Mouse (Mus musculus) CH12.LX (cell line): ENCODE data around the gene Bid. TPM values are rescaled to one million over a fixed set of nuclear protein-coding genes. Genes with fewer than 3 reads are reported as not detected.

Source experiments
- DNase-seq: peaks from one replicate; pipeline ENCODE4 v3.0.0-alpha.2; 2013; ENCODE audit errors: extremely low read depth
- H3K27ac ChIP-seq: 2 replicates; pipeline ENCODE4 v1.5.1; 2012; ENCODE audit warnings: low read depth, mild to moderate bottlenecking, control low read depth, moderate library complexity; ENCODE audit not compliant: insufficient read depth
- H3K27me3 ChIP-seq: replicated peaks from 2 replicates; pipeline ENCODE3; 2012; ENCODE audit warnings: inconsistent platforms
- H3K36me3 ChIP-seq, 2 experiments: replicated peaks in 1 of 2; 2 replicates each; pipeline versions ENCODE3 to v1.6.1; 2012; ENCODE audit warnings: inconsistent platforms in 1 of 2, low read length in 1 of 2, mild to moderate bottlenecking in 1 of 2, mixed read lengths in 1 of 2, moderate library complexity in 1 of 2; ENCODE audit not compliant: control insufficient read depth in 1 of 2, insufficient read depth in 1 of 2
- H3K4me1 ChIP-seq, 2 experiments: 2 replicates each; pipeline ENCODE4 v1.6.1; 2012; ENCODE audit warnings: inconsistent platforms in 1 of 2, moderate library complexity in 1 of 2; ENCODE audit not compliant: insufficient read depth in 2 of 2, control insufficient read depth in 1 of 2
- H3K4me2 ChIP-seq: 2 replicates; pipeline ENCODE4 v1.6.1; 2012; ENCODE audit warnings: low read depth, mild to moderate bottlenecking, control low read depth; ENCODE audit not compliant: poor library complexity, insufficient read depth, severe bottlenecking
- H3K4me3 ChIP-seq, 3 experiments: fragments of 150-350 bp in 1 of 3; sonication (generic) in 1 of 3; replicated peaks in 1 of 3; 2 replicates each; pipeline versions ENCODE3 to v1.5.1; 2011 to 2012; ENCODE audit warnings: low read depth in 2 of 3, low read length in 2 of 3, mild to moderate bottlenecking in 2 of 3, moderate library complexity in 2 of 3, control low read depth in 1 of 3, improper control_type of control experiment in 1 of 3, inconsistent platforms in 1 of 3, mixed read lengths in 1 of 3; ENCODE audit not compliant: poor library complexity in 1 of 3
- H3K79me2 ChIP-seq: replicated peaks from 2 replicates; pipeline ENCODE4 v1.6.1; 2012; ENCODE audit warnings: mild to moderate bottlenecking, moderate library complexity; ENCODE audit not compliant: control insufficient read depth, poor library complexity, insufficient read depth, severe bottlenecking; ENCODE audit errors: extremely low read depth
- H3K9ac ChIP-seq: 2 replicates; pipeline ENCODE4 v1.6.1; 2012; ENCODE audit warnings: low read depth, mild to moderate bottlenecking, control low read depth, moderate library complexity; ENCODE audit not compliant: insufficient read depth
- H3K9me3 ChIP-seq: replicated peaks from 2 replicates; pipeline ENCODE3; 2012; ENCODE audit warnings: low read length, inconsistent platforms, mixed read lengths
- BHLHE40 ChIP-seq: IDR thresholded peaks from 2 replicates; pipeline ENCODE4 v1.6.1; 2011; ENCODE audit warnings: mild to moderate bottlenecking, low read depth, low read length, improper control_type of control experiment
- CHD1 ChIP-seq: IDR thresholded peaks from 2 replicates; pipeline ENCODE4 v1.6.1; 2012; ENCODE audit warnings: low read depth, low read length, improper control_type of control experiment, inconsistent platforms
- CHD2 ChIP-seq: IDR thresholded peaks from 2 replicates; pipeline ENCODE4 v1.6.1; 2011; ENCODE audit warnings: low read length, improper control_type of control experiment
- ELF1 ChIP-seq: IDR thresholded peaks from 2 replicates; pipeline ENCODE4 v1.6.1; 2014; ENCODE audit warnings: low read depth, mild to moderate bottlenecking, inconsistent platforms, low read length, improper control_type of control experiment
- EP300 ChIP-seq: IDR thresholded peaks from 2 replicates; pipeline ENCODE4 v1.6.1; 2011; ENCODE audit warnings: low read length, improper control_type of control experiment
- ETS1 ChIP-seq: conservative IDR thresholded peaks from 2 replicates; pipeline ENCODE4 v1.6.1; 2012; ENCODE audit warnings: low read depth, mild to moderate bottlenecking, inconsistent platforms, low read length, improper control_type of control experiment, moderate library complexity
- HCFC1 ChIP-seq: IDR thresholded peaks from 2 replicates; pipeline ENCODE4 v1.6.1; 2012; ENCODE audit warnings: low read depth, mild to moderate bottlenecking, inconsistent platforms, low read length, improper control_type of control experiment
- JUND ChIP-seq: conservative IDR thresholded peaks from 2 replicates; pipeline ENCODE4 v1.6.1; 2011; ENCODE audit warnings: low read depth, low read length, improper control_type of control experiment
- MAFK ChIP-seq: IDR thresholded peaks from 2 replicates; pipeline ENCODE4 v1.6.1; 2011; ENCODE audit warnings: low read length, improper control_type of control experiment; ENCODE audit not compliant: insufficient replicate concordance
- MAX ChIP-seq: IDR thresholded peaks from 2 replicates; pipeline ENCODE4 v1.6.1; 2011; ENCODE audit warnings: low read length, improper control_type of control experiment
- MAZ ChIP-seq: IDR thresholded peaks from 2 replicates; pipeline ENCODE4 v1.6.1; 2012; ENCODE audit warnings: low read depth, mild to moderate bottlenecking, inconsistent platforms, low read length, improper control_type of control experiment, moderate library complexity
- MEF2A ChIP-seq: IDR thresholded peaks from 2 replicates; pipeline ENCODE4 v1.6.1; 2014; ENCODE audit warnings: low read depth, mild to moderate bottlenecking, inconsistent platforms, low read length, improper control_type of control experiment, borderline replicate concordance
- MXI1 ChIP-seq: IDR thresholded peaks from 2 replicates; pipeline ENCODE4 v1.6.1; 2011; ENCODE audit warnings: mild to moderate bottlenecking, low read depth, low read length, improper control_type of control experiment
- MYC ChIP-seq: IDR thresholded peaks from 2 replicates; pipeline ENCODE4 v1.6.1; 2011; ENCODE audit warnings: low read depth, mild to moderate bottlenecking, improper control_type of control experiment, low read length
- NELFE ChIP-seq: IDR thresholded peaks from 2 replicates; pipeline ENCODE4 v1.6.1; 2011; ENCODE audit warnings: low read depth, low read length, improper control_type of control experiment
- NRF1 ChIP-seq: IDR thresholded peaks from 2 replicates; pipeline ENCODE4 v1.6.1; 2014; ENCODE audit warnings: low read depth, mild to moderate bottlenecking, inconsistent platforms, low read length, improper control_type of control experiment, moderate library complexity
- POLR2A ChIP-seq: IDR thresholded peaks from 2 replicates; pipeline ENCODE4 v1.6.1; 2011; ENCODE audit warnings: low read depth, mild to moderate bottlenecking, improper control_type of control experiment, low read length
- RCOR1 ChIP-seq: conservative IDR thresholded peaks from 2 replicates; pipeline ENCODE4 v1.6.1; 2012; ENCODE audit warnings: low read depth, mild to moderate bottlenecking, inconsistent platforms, low read length, improper control_type of control experiment
- SIN3A ChIP-seq: IDR thresholded peaks from 2 replicates; pipeline ENCODE4 v1.6.1; 2012; ENCODE audit warnings: low read length, improper control_type of control experiment, inconsistent platforms
- UBTF ChIP-seq: IDR thresholded peaks from 2 replicates; pipeline ENCODE4 v1.6.1; 2012; ENCODE audit warnings: low read depth, mild to moderate bottlenecking, inconsistent platforms, low read length, improper control_type of control experiment, moderate library complexity
- USF1 ChIP-seq: IDR thresholded peaks from 2 replicates; pipeline ENCODE4 v1.6.1; 2014; ENCODE audit warnings: low read depth, mild to moderate bottlenecking, inconsistent platforms, low read length, improper control_type of control experiment
- ZC3H11A ChIP-seq: IDR thresholded peaks from 2 replicates; pipeline ENCODE4 v1.6.1; 2012; ENCODE audit warnings: low read depth, mild to moderate bottlenecking, inconsistent platforms, low read length, improper control_type of control experiment
- ZNF384 ChIP-seq: IDR thresholded peaks from 2 replicates; pipeline ENCODE4 v1.6.1; 2012; ENCODE audit warnings: low read depth, low read length, improper control_type of control experiment, inconsistent platforms
- dilution Hi-C: fragments of 300-500 bp; cut with MboI; formaldehyde crosslinking; loops from 2 replicates; pipeline ENCODE4 v1.14.3; 2020; ENCODE audit warnings: low sequenced_read_pairs; ENCODE audit not compliant: extremely low pct_unique_long_range_greater_than_20kb, extremely low pct_ligation_motif_present
- in situ Hi-C: fragments of 300-500 bp; cut with MboI; formaldehyde crosslinking; loops from 3 replicates; pipeline ENCODE4 v1.14.3; 2019; ENCODE audit warnings: low sequenced_read_pairs, low pct_ligation_motif_present, low pct_unique_long_range_greater_than_20kb, mixed read lengths
- polyA plus RNA-seq: library from polyadenylated mRNA; unstranded; fragments of >175 nt; gene quantifications from 2 replicates; pipeline ENCODE4 v1.2.1, GENCODE M21; 2012; ENCODE audit warnings: low read depth; ENCODE audit not compliant: insufficient read length
- total RNA-seq, 2 experiments: library from RNA; depleted of rRNA; stranded (reverse); fragments of 300-350 nt in 1 of 2; fragments of >200 nt in 1 of 2; gene quantifications; 2 replicates each; pipeline ENCODE4 v1.2.3; 2012 to 2014

Bid gene
- total and polyA plus RNA-seq, 3 experiments, result 102 to 148 (median 144) TPM

DNA sequence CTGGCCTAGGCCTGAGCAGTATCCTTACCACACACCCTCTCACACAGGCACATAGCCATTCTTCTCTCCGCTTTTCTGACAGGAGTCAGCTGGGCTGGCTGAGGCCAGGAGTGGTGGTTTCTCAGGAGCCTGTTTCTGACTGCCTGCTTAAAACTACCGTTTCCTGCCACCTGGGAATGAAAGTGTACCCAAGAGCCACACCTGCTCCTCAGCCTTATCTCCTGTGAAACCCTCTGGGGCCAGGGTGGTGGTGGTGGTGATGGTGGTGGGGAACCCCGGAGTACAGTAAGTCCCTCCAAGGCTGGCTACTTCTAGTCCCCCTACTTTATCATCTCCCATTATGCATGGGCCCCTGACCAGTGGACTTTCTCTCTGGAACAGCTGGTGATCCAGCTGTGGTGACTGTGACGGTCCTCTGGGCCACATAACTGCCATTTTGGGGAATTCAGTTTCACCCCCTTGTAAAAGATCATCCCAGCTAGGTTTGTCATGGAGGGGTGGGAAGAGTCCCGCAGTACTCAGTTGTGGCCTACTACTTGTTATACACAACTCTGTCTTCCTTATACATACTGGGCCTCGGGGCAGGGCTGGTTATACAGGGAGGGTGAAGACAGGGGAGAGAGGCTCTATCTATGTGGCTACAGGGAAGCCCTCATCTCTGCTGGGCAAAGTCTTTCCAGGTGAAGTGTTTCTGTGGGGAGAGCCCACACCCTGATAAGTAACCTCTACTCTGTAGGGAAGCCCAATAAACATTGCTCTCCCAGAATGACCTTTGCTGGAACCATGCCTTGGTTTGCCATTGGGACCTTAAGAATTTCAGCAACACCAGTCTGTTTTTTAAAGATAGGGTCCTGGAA, 14.0 kb upstream of the Bid start (continued):
- TF ChIP-seq MYC, result peak; percentile 40; the same call in 1 of the 2 replicates

DNA sequence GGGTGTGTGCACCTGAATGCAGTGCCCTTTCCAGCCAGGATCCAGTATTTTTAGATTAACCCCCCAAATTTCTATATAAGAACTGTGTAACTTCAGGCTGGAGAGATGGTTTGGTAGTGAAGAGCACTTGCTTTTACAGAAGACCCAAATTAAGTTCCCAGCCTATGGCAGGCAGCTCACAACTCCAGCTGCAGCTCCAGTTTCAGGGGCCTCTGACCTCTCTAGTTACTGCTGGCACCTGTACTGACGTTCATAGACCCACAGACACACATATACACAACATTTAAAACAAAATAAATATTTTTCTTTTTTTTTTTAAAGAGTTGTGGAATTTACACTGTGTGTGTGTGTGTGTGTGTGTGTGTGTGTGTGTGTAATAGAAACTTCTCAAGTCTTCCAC, 12.8 kb upstream of the Bid start:
- H3K4me2 ChIP-seq, result no peak overlapping the region
- dilution Hi-C loops, result no loop called here
- TF ChIP-seq MAX (no peak), ETS1 (no peak), NRF1 (no peak), UBTF (no peak)
- TF ChIP-seq, all 38 proteins: peak for 0
- H3K9ac ChIP-seq, result no peak overlapping the region
- no peaks in the 10 kb centered on the region for H3K9me3 ChIP-seq
- H3K27me3 ChIP-seq, result no peaks in the 10 kb centered on the region
- in situ Hi-C loops, result no loop called here
- DNase-seq, result no peak
- no peaks in the 10 kb centered on the region for H3K79me2 ChIP-seq
- H3K36me3 ChIP-seq, result peaks cover 0 to 5% of the 10 kb centered on the region in 2 experiments
- H3K4me1 ChIP-seq, result peaks cover 50 to 84% of the 10 kb centered on the region in 2 experiments
- peak overlapping the region in 1 of 3 experiments; percentile 12 for H3K4me3 ChIP-seq
- peak overlapping the region; percentile 39; the same call in 1 of the 2 replicates for H3K27ac ChIP-seq

DNA sequence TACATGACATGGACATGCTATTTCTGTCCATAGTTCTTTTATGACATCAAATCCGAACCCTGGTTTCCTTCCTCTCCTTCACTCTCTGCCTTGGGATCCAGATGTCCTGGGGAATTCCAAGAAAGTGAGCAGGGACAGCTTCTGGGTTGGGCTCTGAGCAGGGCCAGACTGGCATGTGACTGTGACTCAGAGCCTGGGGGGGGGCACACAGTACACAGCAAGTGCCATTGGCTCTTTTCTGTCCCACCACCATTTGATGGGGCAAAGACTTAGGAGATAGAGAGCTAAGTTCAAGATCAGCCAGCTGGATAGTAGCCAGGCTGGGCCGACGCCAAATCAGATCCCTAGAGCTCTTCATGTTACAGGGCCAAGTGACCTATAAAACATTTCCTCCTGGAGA, 11.1 kb upstream of the Bid start:
- dilution Hi-C loops (no loop called here), in situ Hi-C loops (no loop called here)
- Histone ChIP-seq H3K4me2 (no peak overlapping the region), H3K79me2 (no peaks in the 10 kb centered on the region), H3K27me3 (no peaks in the 10 kb centered on the region), H3K4me3 (no peak overlapping the region), H3K27ac (no peak overlapping the region), H3K9ac (no peak overlapping the region), H3K9me3 (no peaks in the 10 kb centered on the region), H3K36me3 (peaks cover 0 to 5% of the 10 kb centered on the region in 2 experiments), H3K4me1 (peaks cover 35 to 68% of the 10 kb centered on the region in 2 experiments)
- no peak for DNase-seq
- TF ChIP-seq MEF2A, result no peak
- TF ChIP-seq EP300, result peak; percentile 12; the same call in 1 of the 2 replicates
- TF ChIP-seq MYC, result no peak
- no peak for TF ChIP-seq MAZ
- no peak for TF ChIP-seq CHD2
- peak; percentile 52 for TF ChIP-seq BHLHE40
- no peak for TF ChIP-seq NELFE
- TF ChIP-seq MAX, result no peak
- no peak for TF ChIP-seq CHD1
- no peak for TF ChIP-seq SIN3A
- TF ChIP-seq MAFK, result no peak
- TF ChIP-seq USF1, result no peak
- TF ChIP-seq POLR2A, result no peak
- no peak for TF ChIP-seq ELF1
- no peak for TF ChIP-seq MXI1
- TF ChIP-seq ETS1, result 0 out of 2 replicates have a peak, but pooled peaks have one; percentile 18
- TF ChIP-seq HCFC1, result no peak
- TF ChIP-seq JUND, result no peak
- no peak for TF ChIP-seq RCOR1
- no peak for TF ChIP-seq ZC3H11A
- TF ChIP-seq UBTF, result no peak
- no peak for TF ChIP-seq ZNF384
